ENCODE assay signal across 18 mouse cellular contexts in genomic region chr4:111501441-111501840, GRCm38 (mm10).
A peak's percentile ranks its signal among the peaks of the same experiment; 100 is the strongest.
DNase-seq lines count a peak whose midpoint lies in the region; ATAC-seq and TF ChIP-seq lines count a peak whose summit lies in the region.
"Had no signal": no experiment of that assay in that cellular context is flagged by ENCODE, and none has a peak within 500 bp of the region (broad histone marks: within the 10 kb centered on the region; RNA-seq: fewer than 3 reads in every experiment).

No protein-coding gene starts in this region.

- no peak for DNase-seq in kidney, postnatal 4 days
- DNase-seq in stomach, postnatal 0 days (ENCODE audit: low spot score) = no peak
- peak; percentile 26 to 60 (median 48) for DNase-seq in liver, embryonic 14.5 days (ENCODE audit: low read depth in 3 of 3, low spot score in 3 of 3)
- no peak for DNase-seq in lung, postnatal 14 days
- DNase-seq: adrenal gland, postnatal 10 days; cerebellum, adult 2 months; cerebellum, postnatal 10 days; gastrocnemius, postnatal 36 days; heart, adult 18-20 months; heart, postnatal 14 days had no signal

- 94% methylated on average over 1 of the region's 1 CpGs for WGBS in kidney, embryonic 15.5 days
- WGBS in stomach, embryonic 15.5 days = 70% methylated on average over 1 of the region's 1 CpGs
- WGBS in stomach, postnatal 0 days = 87% methylated on average over 1 of the region's 1 CpGs
- WGBS in liver, embryonic 14.5 days (ENCODE audit: insufficient replicate concordance) = 6% methylated on average over 1 of the region's 1 CpGs
- 77% methylated on average over 1 of the region's 1 CpGs for WGBS in intestine, postnatal 0 days

- no peaks in the 10 kb centered on the region for H3K36me3 ChIP-seq in kidney, embryonic 15.5 days
- no peaks in the 10 kb centered on the region for H3K36me3 ChIP-seq in stomach, embryonic 15.5 days
- H3K36me3 ChIP-seq in stomach, postnatal 0 days (ENCODE audit: control insufficient read depth, insufficient read depth, low read length) = no peaks in the 10 kb centered on the region
- H3K36me3 ChIP-seq in liver, embryonic 14.5 days (replicated peaks; ENCODE audit: control insufficient read depth, insufficient read depth, low read depth) = no peaks in the 10 kb centered on the region
- H3K36me3 ChIP-seq in intestine, postnatal 0 days (ENCODE audit: control insufficient read depth, insufficient read depth) = no peaks in the 10 kb centered on the region
- H3K36me3 ChIP-seq: embryonic facial prominence, embryonic 10.5 days; forebrain, embryonic 15.5 days; heart, embryonic 15.5 days; hindbrain, embryonic 13.5 days had no signal

- no peaks in the 10 kb centered on the region for H3K9me3 ChIP-seq in kidney, embryonic 15.5 days (replicated peaks)
- no peaks in the 10 kb centered on the region for H3K9me3 ChIP-seq in stomach, embryonic 15.5 days
- no peaks in the 10 kb centered on the region for H3K9me3 ChIP-seq in stomach, postnatal 0 days (ENCODE audit: control insufficient read depth, low read length)
- H3K9me3 ChIP-seq in liver, embryonic 14.5 days (ENCODE audit: control insufficient read depth, low read length) = no peaks in the 10 kb centered on the region
- no peaks in the 10 kb centered on the region for H3K9me3 ChIP-seq in intestine, postnatal 0 days (ENCODE audit: control insufficient read depth)
- H3K9me3 ChIP-seq: embryonic facial prominence, embryonic 10.5 days; forebrain, embryonic 15.5 days; heart, embryonic 15.5 days; hindbrain, embryonic 13.5 days had no signal

- H3K27ac ChIP-seq in kidney, embryonic 15.5 days = no peak overlapping the region
- no peak overlapping the region for H3K27ac ChIP-seq in stomach, embryonic 15.5 days
- H3K27ac ChIP-seq in stomach, postnatal 0 days (replicated peaks) = no peak overlapping the region
- peak overlapping the region; percentile 34 for H3K27ac ChIP-seq in liver, embryonic 14.5 days
- H3K27ac ChIP-seq in intestine, postnatal 0 days (ENCODE audit: low read depth, low read length) = no peak overlapping the region
- H3K27ac ChIP-seq: embryonic facial prominence, embryonic 10.5 days; forebrain, embryonic 15.5 days; heart, embryonic 15.5 days; hindbrain, embryonic 13.5 days had no signal

- TF ChIP-seq EP300 in stomach, postnatal 0 days (optimal IDR thresholded peaks at IDR 0.05) = no peak
- TF ChIP-seq EP300 in liver, embryonic 14.5 days (IDR thresholded peaks at IDR 0.05; ENCODE audit: low read depth) = peak; percentile 86

- H3K4me1 ChIP-seq in kidney, embryonic 15.5 days = no peaks in the 10 kb centered on the region
- H3K4me1 ChIP-seq in stomach, embryonic 15.5 days = no peaks in the 10 kb centered on the region
- no peaks in the 10 kb centered on the region for H3K4me1 ChIP-seq in stomach, postnatal 0 days (replicated peaks; ENCODE audit: control insufficient read depth, insufficient read depth)
- peaks cover 39 to 43% of the 10 kb centered on the region in 2 experiments for H3K4me1 ChIP-seq in liver, embryonic 14.5 days (replicated peaks; ENCODE audit: control insufficient read depth in 2 of 2, insufficient read depth in 2 of 2, low read length in 1 of 2)
- H3K4me1 ChIP-seq in intestine, postnatal 0 days (replicated peaks; ENCODE audit: control insufficient read depth, insufficient read depth, low read length) = 0 out of 2 replicates have a peak, but pooled peaks cover 3% of the 10 kb centered on the region
- H3K4me1 ChIP-seq: embryonic facial prominence, embryonic 10.5 days; forebrain, embryonic 15.5 days; heart, embryonic 15.5 days had no signal

- H3K4me3 ChIP-seq in kidney, embryonic 15.5 days (replicated peaks) = no peak overlapping the region
- no peak overlapping the region for H3K4me3 ChIP-seq in stomach, embryonic 15.5 days (replicated peaks)
- H3K4me3 ChIP-seq in stomach, postnatal 0 days (ENCODE audit: low read depth, low read length) = no peak overlapping the region
- no peak overlapping the region for H3K4me3 ChIP-seq in liver, embryonic 14.5 days (ENCODE audit: insufficient read depth in 1 of 2, low read depth in 2 of 2, low read length in 2 of 2)
- no peak overlapping the region for H3K4me3 ChIP-seq in intestine, postnatal 0 days (ENCODE audit: low read depth, low read length)
- H3K4me3 ChIP-seq: embryonic facial prominence, embryonic 10.5 days; forebrain, embryonic 15.5 days; heart, embryonic 15.5 days; hindbrain, embryonic 13.5 days had no signal

- no peak overlapping the region for H3K4me2 ChIP-seq in kidney, embryonic 15.5 days
- H3K4me2 ChIP-seq in stomach, embryonic 15.5 days = no peak overlapping the region
- H3K4me2 ChIP-seq in stomach, postnatal 0 days (replicated peaks; ENCODE audit: low read depth) = no peak overlapping the region
- peak overlapping the region; percentile 62 for H3K4me2 ChIP-seq in liver, embryonic 14.5 days (ENCODE audit: low read depth)
- no peak overlapping the region for H3K4me2 ChIP-seq in intestine, postnatal 0 days (replicated peaks; ENCODE audit: low read depth)
- H3K4me2 ChIP-seq: forebrain, embryonic 15.5 days; heart, embryonic 11.5 days; heart, embryonic 15.5 days; hindbrain, embryonic 13.5 days had no signal

- no peak for TF ChIP-seq CTCF in stomach, postnatal 0 days (IDR thresholded peaks at IDR 0.05; ENCODE audit: low read depth)
- TF ChIP-seq CTCF in liver, embryonic 14.5 days (IDR thresholded peaks at IDR 0.05; ENCODE audit: low read depth) = no peak
- no peak for TF ChIP-seq CTCF in intestine, postnatal 0 days (IDR thresholded peaks at IDR 0.05; ENCODE audit: low read depth)

- no peaks in the 10 kb centered on the region for H3K27me3 ChIP-seq in kidney, embryonic 15.5 days
- no peaks in the 10 kb centered on the region for H3K27me3 ChIP-seq in stomach, embryonic 15.5 days (replicated peaks)
- H3K27me3 ChIP-seq in stomach, postnatal 0 days (ENCODE audit: control insufficient read depth, insufficient read depth, low read length) = no peaks in the 10 kb centered on the region
- H3K27me3 ChIP-seq in liver, embryonic 14.5 days (ENCODE audit: control insufficient read depth, insufficient read depth, low read length) = no peaks in the 10 kb centered on the region
- no peaks in the 10 kb centered on the region for H3K27me3 ChIP-seq in intestine, postnatal 0 days (replicated peaks; ENCODE audit: control insufficient read depth, insufficient read depth, low read length)
- H3K27me3 ChIP-seq: forebrain, embryonic 15.5 days; heart, embryonic 15.5 days; hindbrain, embryonic 13.5 days had no signal

- H3K9ac ChIP-seq in kidney, embryonic 15.5 days = no peak overlapping the region
- H3K9ac ChIP-seq in stomach, embryonic 15.5 days = no peak overlapping the region
- no peak overlapping the region for H3K9ac ChIP-seq in stomach, postnatal 0 days (ENCODE audit: low read length)
- H3K9ac ChIP-seq in liver, embryonic 14.5 days (replicated peaks) = no peak overlapping the region; the same call in 1 of the 2 replicates
- H3K9ac ChIP-seq in intestine, postnatal 0 days (ENCODE audit: low read depth, low read length) = no peak overlapping the region
- H3K9ac ChIP-seq: forebrain, embryonic 15.5 days; heart, embryonic 15.5 days; hindbrain, embryonic 13.5 days had no signal

- peak; percentile 25; the same call in 1 of the 2 replicates for ATAC-seq in kidney, embryonic 15.5 days (replicated peaks; ENCODE audit: low FRiP score)
- peak; percentile 61; the same call in 1 of the 2 replicates for ATAC-seq in stomach, embryonic 15.5 days (ENCODE audit: insufficient read depth, low FRiP score, low read depth)
- no peak for ATAC-seq in stomach, postnatal 0 days (ENCODE audit: low FRiP score, low TSS enrichment)
- peak; percentile 81 for ATAC-seq in liver, embryonic 14.5 days (ENCODE audit: insufficient read depth)
- ATAC-seq in intestine, postnatal 0 days = no peak
- ATAC-seq: forebrain, embryonic 15.5 days had no signal

Comparison
In these comparisons a context has a peak if more than half of its experiments do, and no peak if none do; other contexts are left out.
1. ATAC-seq: peak in kidney, embryonic 15.5 days (single experiment), stomach, embryonic 15.5 days (single experiment) and liver, embryonic 14.5 days (single experiment); none in stomach, postnatal 0 days (single experiment) and intestine, postnatal 0 days (single experiment).
2. DNase-seq: peak in liver, embryonic 14.5 days (3 of 3); none in kidney, postnatal 4 days (0 of 2), stomach, postnatal 0 days (single experiment) and lung, postnatal 14 days (single experiment).